Mouse (Mus musculus) lung, embryonic 14.5 days (tissue): ENCODE results near the gene Zfp324. TPM values are rescaled to one million over a fixed set of nuclear protein-coding genes. Genes with fewer than 3 reads are reported as not detected.

Experiments
- ATAC-seq: fragments of 200-750 bp; cut with Nextera tagmentation; 2 replicates; pipeline ENCODE4 v1.8.0; 2017; ENCODE audit warnings: mild to moderate bottlenecking, moderate TSS enrichment, moderate library complexity; ENCODE audit not compliant: insufficient read depth
- DNase-seq: peaks from one replicate; pipeline ENCODE4 v3.0.0-alpha.2; 2015
- H3K27ac ChIP-seq: fragments of 300-500 bp; sonication (generic); 2 replicates; pipeline ENCODE4 v1.5.1; 2014; ENCODE audit warnings: low read depth, mild to moderate bottlenecking, moderate library complexity
- H3K27me3 ChIP-seq: fragments of 300-500 bp; sonication (generic); 2 replicates; pipeline ENCODE4 v1.6.1; 2014; ENCODE audit warnings: low read length, control low read depth; ENCODE audit not compliant: insufficient read depth
- H3K36me3 ChIP-seq: fragments of 300-500 bp; sonication (generic); 2 replicates; pipeline ENCODE4 v1.6.1; 2014; ENCODE audit warnings: control low read depth; ENCODE audit not compliant: insufficient read depth
- H3K4me1 ChIP-seq: fragments of 300-500 bp; sonication (generic); 2 replicates; pipeline ENCODE4 v1.6.1; 2014; ENCODE audit warnings: antibody characterized with exemption, control low read depth; ENCODE audit not compliant: insufficient read depth
- H3K4me2 ChIP-seq: fragments of 300-500 bp; sonication (generic); 2 replicates; pipeline ENCODE4 v1.6.1; 2014; ENCODE audit warnings: mild to moderate bottlenecking
- H3K4me3 ChIP-seq: fragments of 300-500 bp; sonication (generic); 2 replicates; pipeline ENCODE4 v1.5.1; 2014; ENCODE audit warnings: low read depth, low read length
- H3K9ac ChIP-seq: fragments of 300-500 bp; sonication (generic); 2 replicates; pipeline ENCODE4 v1.6.1; 2014
- H3K9me3 ChIP-seq: fragments of 300-500 bp; sonication (generic); 2 replicates; pipeline ENCODE4 v1.6.1; 2016; ENCODE audit warnings: low read depth, low read length, control low read depth
- CTCF ChIP-seq: IDR thresholded peaks from 2 replicates; pipeline ENCODE4 v1.5.1; 2016; ENCODE audit warnings: antibody characterized with exemption, low read depth
- WGBS: fragments of 180-500 bp; shearing (Covaris S2); extraction: QIAGEN DNeasy Blood & Tissue Kit; methylation state at CpG from one replicate; pipeline ENCODE4 v1.1.7; 2014; 5-methylcytosine and 5-hydroxymethylcytosine counted together
- polyA plus RNA-seq: library from polyadenylated mRNA; unstranded; fragments of >200 nt; fragmentation: Nextera tagmentation; extraction: Ambion mirVana; gene quantifications from 2 replicates; pipeline ENCODE4 v1.2.1, GENCODE M21; 2014

Gene Zfp324
- polyA plus RNA-seq, 1 experiment from 2014 or later, result 11.1 TPM

DNA sequence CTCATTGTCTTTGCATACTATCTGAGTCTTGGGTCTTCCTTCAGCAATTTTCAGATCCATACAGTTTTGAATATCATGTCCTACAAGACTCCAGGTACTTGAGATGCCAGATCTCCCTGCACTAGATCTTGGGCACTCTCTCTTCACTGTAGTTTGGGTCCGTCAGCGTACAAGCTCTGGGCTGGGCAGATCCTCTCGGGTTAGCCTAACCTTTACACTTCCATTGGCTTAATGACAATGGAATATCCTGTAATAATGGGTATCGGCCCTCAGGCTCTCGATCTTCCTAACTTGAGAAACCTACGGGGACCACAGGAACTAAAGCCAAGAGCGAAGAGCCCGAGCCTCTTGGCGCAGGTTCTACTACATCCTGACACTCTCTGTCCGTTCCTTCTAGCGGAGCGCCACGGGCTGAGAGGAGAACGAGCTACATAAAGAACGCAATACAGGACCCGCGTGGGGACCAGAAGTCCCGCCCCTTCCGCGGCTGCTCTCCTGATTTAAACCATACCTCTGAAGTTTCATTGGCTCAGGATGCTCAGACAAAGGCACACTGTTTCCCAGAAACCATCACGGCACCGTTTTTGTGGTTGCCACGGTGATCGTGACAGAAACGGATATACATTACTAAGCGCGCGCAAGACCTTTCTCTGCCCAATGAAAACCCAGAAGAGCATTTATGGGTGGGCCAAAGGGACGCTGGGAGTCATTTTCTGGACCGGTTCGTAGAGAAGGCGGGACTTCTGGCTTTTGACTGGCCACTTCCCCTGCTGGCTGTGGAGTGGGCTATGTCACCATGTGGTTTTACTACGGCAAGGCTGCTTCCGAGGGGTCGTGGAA lies 16.4 kb upstream of the Zfp324 start:
- DNase-seq, result peak; percentile 98
- Histone ChIP-seq H3K4me2 (peak overlapping the region; percentile 76), H3K27me3 (no peaks in the 10 kb centered on the region), H3K4me3 (peak overlapping the region; percentile 47), H3K9me3 (no peaks in the 10 kb centered on the region), H3K36me3 (no peaks in the 10 kb centered on the region), H3K9ac (peak overlapping the region; percentile 68), H3K27ac (peak overlapping the region; percentile 85), H3K4me1 (peaks cover 3% of the 10 kb centered on the region; the same call in 1 of the 2 replicates)
- WGBS, result 7% methylated on average over 35 of the region's 35 CpGs
- ATAC-seq, result peak; percentile 98
- TF ChIP-seq CTCF, result 0 out of 2 replicates have a peak, but pooled peaks have one; percentile 6

DNA sequence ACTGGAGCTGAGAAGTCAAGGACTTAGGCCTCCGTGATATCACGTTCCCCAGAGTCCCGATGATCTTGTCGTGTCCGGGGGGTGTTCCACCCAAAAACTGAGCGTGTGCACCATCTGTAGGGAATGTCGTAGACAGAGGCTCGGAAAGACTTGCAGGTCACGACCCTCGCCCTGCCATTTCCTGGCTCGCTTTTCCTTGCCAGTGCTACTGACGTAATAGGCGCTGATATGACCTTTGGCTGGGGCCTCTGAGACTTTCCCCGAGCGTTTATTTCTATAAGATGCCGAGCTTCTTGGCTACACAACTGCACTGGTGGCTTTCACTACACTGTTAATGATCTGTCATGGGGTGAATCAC lies 15.8 kb upstream of the Zfp324 start:
- Histone ChIP-seq H3K27ac (peak overlapping the region; percentile 73), H3K27me3 (no peaks in the 10 kb centered on the region), H3K9me3 (no peaks in the 10 kb centered on the region), H3K4me2 (peak overlapping the region; percentile 76), H3K4me1 (peaks cover 3% of the 10 kb centered on the region; the same call in 1 of the 2 replicates), H3K9ac (peak overlapping the region; percentile 68), H3K36me3 (no peaks in the 10 kb centered on the region), H3K4me3 (peak overlapping the region; percentile 47)
- WGBS, result 4% methylated on average over 16 of the region's 16 CpGs
- no peak; the same call in 1 of the 2 replicates for TF ChIP-seq CTCF
- ATAC-seq (peak; percentile 32), DNase-seq (peak; percentile 77)

- no peaks in the 10 kb centered on the region for H3K9me3 ChIP-seq
- DNase-seq (peak; percentile 9), ATAC-seq (no peak)
- H3K27me3 ChIP-seq, result no peaks in the 10 kb centered on the region
- no peak overlapping the region for H3K27ac ChIP-seq
- no peak overlapping the region for H3K4me2 ChIP-seq
- peaks cover 3% of the 10 kb centered on the region; the same call in 1 of the 2 replicates for H3K4me1 ChIP-seq
- WGBS, result 52% methylated on average over 3 of the region's 3 CpGs
- TF ChIP-seq CTCF, result no peak
- H3K4me3 ChIP-seq, result no peak overlapping the region
- H3K9ac ChIP-seq, result no peak overlapping the region
- H3K36me3 ChIP-seq, result no peaks in the 10 kb centered on the region
Measured at GRCm38 (mm10) chr7:12954896-12955295, 10.7 kb upstream of the Zfp324 start.

DNA sequence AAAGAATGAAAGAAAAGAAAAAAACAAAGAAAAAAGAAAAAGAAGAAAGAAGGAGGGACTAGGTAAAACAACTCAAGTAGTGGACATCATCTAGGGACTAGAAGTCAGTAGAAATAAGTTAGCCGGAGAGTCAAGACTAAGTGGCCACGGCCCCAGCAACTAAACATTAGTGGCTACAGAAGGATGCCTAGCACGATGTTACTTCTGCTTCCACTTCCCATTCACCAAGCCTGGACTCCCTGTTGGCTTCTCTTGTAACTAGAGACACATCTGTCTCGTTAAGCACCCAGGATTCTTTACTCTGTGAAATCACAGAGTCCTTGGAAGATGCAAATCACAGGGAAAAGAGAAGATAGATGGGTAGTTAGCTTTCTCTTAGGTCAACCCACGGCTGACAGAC lies 8.1 kb upstream of the Zfp324 start:
- H3K9me3 ChIP-seq, result no peaks in the 10 kb centered on the region
- no peak overlapping the region for H3K4me3 ChIP-seq
- DNase-seq (no peak), ATAC-seq (no peak)
- no peaks in the 10 kb centered on the region for H3K27me3 ChIP-seq
- no peaks in the 10 kb centered on the region for H3K4me1 ChIP-seq
- H3K4me2 ChIP-seq, result no peak overlapping the region
- 73% methylated on average over 5 of the region's 5 CpGs for WGBS
- H3K27ac ChIP-seq, result no peak overlapping the region
- H3K36me3 ChIP-seq, result no peaks in the 10 kb centered on the region
- no peak for TF ChIP-seq CTCF
- no peak overlapping the region for H3K9ac ChIP-seq

DNA sequence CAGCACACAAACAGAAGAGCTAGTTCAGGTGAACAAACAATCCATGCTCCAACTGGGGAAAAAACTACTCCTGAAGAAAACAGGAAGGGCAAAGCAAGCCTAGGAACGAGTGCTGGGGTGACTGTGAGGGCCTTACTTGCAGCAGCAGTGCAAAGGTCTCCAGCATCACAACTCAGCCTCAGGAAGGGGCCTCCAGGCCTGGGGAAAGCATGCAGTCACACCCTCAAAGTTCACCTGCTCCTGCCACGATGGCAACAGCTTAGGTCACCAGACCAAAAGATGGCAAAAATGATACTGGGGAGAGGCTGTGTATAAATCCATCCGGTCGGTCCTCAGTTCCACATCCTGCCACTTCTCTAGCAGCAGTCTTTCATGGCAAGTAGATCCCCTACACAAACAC lies 6.7 kb upstream of the Zfp324 start:
- Histone ChIP-seq H3K4me1 (no peaks in the 10 kb centered on the region), H3K4me3 (no peak overlapping the region), H3K27ac (no peak overlapping the region), H3K9ac (no peak overlapping the region), H3K36me3 (no peaks in the 10 kb centered on the region), H3K27me3 (no peaks in the 10 kb centered on the region), H3K4me2 (no peak overlapping the region), H3K9me3 (no peaks in the 10 kb centered on the region)
- ATAC-seq (no peak), DNase-seq (no peak)
- WGBS, result 71% methylated on average over 4 of the region's 4 CpGs
- no peak for TF ChIP-seq CTCF

DNA sequence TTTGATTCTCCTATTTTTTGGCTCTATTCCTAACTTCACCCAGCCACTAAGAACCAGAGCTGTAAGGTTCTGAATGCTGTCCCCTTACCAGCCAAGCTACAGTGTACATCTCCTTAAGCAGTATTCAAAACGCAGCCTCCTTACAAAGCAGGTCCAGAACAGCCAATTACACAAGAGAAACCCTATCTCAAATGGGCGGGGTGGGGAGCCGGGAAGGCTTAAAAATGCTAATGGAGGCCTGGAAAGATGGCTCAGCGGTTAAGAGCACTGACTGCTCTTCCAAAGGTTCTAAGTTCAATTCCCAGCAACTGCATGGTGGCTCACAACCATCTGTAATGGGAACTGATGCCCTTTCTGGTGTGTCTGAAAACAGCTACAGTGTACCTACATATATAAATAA lies 5.9 kb upstream of the Zfp324 start:
- no peak for ATAC-seq

GRCm38 (mm10) chr7:12961511-12962141 lies 4.0 kb upstream of the Zfp324 start:
- H3K27me3 ChIP-seq, result no peaks in the 10 kb centered on the region
- peaks cover 3% of the 10 kb centered on the region; the same call in 1 of the 2 replicates for H3K4me1 ChIP-seq
- 3% methylated on average over 29 of the region's 29 CpGs for WGBS
- H3K27ac ChIP-seq, result peak overlapping the region; percentile 88
- H3K4me2 ChIP-seq, result peak overlapping the region; percentile 68
- TF ChIP-seq CTCF, result no peak
- peak overlapping the region; percentile 43 for H3K4me3 ChIP-seq
- ATAC-seq, result peak; percentile 67
- no peaks in the 10 kb centered on the region for H3K9me3 ChIP-seq
- peak overlapping the region; percentile 71 for H3K9ac ChIP-seq
- H3K36me3 ChIP-seq, result no peaks in the 10 kb centered on the region
- peak; percentile 87 for DNase-seq

More for the DNA sequence above, 5.9 kb upstream of the Zfp324 start:
- no peak for DNase-seq
- Histone ChIP-seq H3K9me3 (no peaks in the 10 kb centered on the region), H3K27ac (no peak overlapping the region), H3K36me3 (no peaks in the 10 kb centered on the region), H3K9ac (no peak overlapping the region), H3K4me2 (no peak overlapping the region), H3K27me3 (no peaks in the 10 kb centered on the region), H3K4me1 (no peaks in the 10 kb centered on the region), H3K4me3 (no peak overlapping the region)
- no peak for TF ChIP-seq CTCF
- WGBS, result 29% methylated on average over 4 of the region's 4 CpGs
